Mouse (Mus musculus): ENCODE data around the gene Fyn. TPM values are rescaled to one million over a fixed set of nuclear protein-coding genes. Genes with fewer than 3 reads are reported as not detected.

Fyn gene
- polyA plus RNA-seq, 1 experiment from 2014 or later = 42.7 TPM

DNA sequence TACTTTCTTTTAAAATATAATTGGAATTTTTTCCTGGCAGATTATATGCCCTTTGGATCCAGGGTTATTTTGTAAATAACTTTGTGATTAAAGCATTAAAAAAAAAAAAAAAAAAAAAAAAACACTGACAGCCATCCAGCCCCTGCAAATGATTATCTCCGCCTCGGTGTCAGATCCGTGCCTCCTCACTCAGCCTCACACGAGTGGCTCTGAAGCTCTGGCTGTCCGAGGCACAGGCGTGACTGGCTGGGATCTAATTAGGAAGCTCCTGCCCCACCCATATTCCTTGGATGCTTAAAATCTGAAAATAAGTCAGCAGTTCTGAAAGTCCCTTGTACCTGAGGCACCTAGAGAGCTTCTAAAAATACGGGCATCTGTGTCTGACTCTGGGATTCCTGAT is 164.2 kb downstream of the Fyn start:
- Histone ChIP-seq H3K9ac (ENCODE audit: low read length) (no peak overlapping the region), H3K4me3 (ENCODE audit: low read depth, low read length) (no peak overlapping the region), H3K4me1 (replicated peaks; ENCODE audit: control insufficient read depth, insufficient read depth, low read length) (0 out of 2 replicates have a peak, but pooled peaks cover 2% of the 10 kb centered on the region), H3K9me3 (ENCODE audit: control insufficient read depth, low read length) (no peaks in the 10 kb centered on the region), H3K36me3 (ENCODE audit: control insufficient read depth, insufficient read depth, low read length) (peaks cover under 1% of the 10 kb centered on the region; the same call in 1 of the 2 replicates), H3K27ac (ENCODE audit: low read depth, low read length) (no peak overlapping the region), H3K4me2 (ENCODE audit: low read depth, low read length, severe bottlenecking) (no peak overlapping the region), H3K27me3 (ENCODE audit: control insufficient read depth, insufficient read depth, low read length) (no peaks in the 10 kb centered on the region)
- 76% methylated on average over 7 of the region's 7 CpGs for WGBS
- no peak for ATAC-seq (replicated peaks; ENCODE audit: low FRiP score)
- DNase-seq (ENCODE audit: low spot score) = no peak

DNA sequence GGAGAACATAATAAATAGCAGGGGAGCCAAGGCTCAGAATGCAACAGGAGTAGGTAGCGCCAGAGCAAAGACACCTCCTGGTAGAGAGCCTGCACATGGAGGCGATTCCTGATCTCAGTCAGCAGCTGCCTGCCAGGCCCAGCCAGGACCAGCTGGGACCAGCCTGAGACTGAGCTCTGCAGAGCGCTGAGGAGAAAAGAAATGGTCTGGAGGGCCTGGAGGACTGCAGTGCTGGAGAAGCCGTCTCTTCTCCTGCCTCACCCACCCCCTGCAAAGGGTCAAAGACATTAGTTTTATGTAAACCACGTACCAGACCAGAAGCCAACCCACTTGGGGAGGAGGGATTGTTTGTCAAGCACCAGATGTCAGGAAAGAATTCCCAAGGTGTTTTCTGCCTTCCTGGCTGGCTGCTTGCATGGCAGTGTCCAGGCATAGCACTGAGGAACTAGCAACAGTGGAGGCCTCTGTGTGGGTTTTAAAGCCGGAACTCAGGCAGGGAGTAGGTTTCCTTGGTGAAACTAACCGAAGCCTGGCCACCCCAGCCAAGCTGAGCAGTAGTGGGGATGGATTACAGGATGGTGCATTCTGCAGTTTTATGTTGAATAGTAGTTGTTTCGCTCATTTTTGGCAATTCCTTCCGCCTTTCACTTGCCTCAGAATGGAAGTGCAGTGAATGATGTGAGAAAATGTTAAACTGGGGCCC is 165.8 kb downstream of the Fyn start:
- WGBS = 72% methylated on average over 9 of the region's 9 CpGs
- Histone ChIP-seq H3K4me2 (ENCODE audit: low read depth, low read length, severe bottlenecking) (no peak overlapping the region), H3K4me3 (ENCODE audit: low read depth, low read length) (no peak overlapping the region), H3K36me3 (ENCODE audit: control insufficient read depth, insufficient read depth, low read length) (no peaks in the 10 kb centered on the region; the same call in 1 of the 2 replicates), H3K9ac (ENCODE audit: low read length) (no peak overlapping the region), H3K9me3 (ENCODE audit: control insufficient read depth, low read length) (no peaks in the 10 kb centered on the region), H3K4me1 (replicated peaks; ENCODE audit: control insufficient read depth, insufficient read depth, low read length) (peaks cover 2% of the 10 kb centered on the region; the same call in 1 of the 2 replicates), H3K27ac (ENCODE audit: low read depth, low read length) (no peak overlapping the region), H3K27me3 (ENCODE audit: control insufficient read depth, insufficient read depth, low read length) (peaks cover 3% of the 10 kb centered on the region; the same call in 1 of the 2 replicates)
- ATAC-seq (replicated peaks; ENCODE audit: low FRiP score) (no peak), DNase-seq (ENCODE audit: low spot score) (no peak)

DNA sequence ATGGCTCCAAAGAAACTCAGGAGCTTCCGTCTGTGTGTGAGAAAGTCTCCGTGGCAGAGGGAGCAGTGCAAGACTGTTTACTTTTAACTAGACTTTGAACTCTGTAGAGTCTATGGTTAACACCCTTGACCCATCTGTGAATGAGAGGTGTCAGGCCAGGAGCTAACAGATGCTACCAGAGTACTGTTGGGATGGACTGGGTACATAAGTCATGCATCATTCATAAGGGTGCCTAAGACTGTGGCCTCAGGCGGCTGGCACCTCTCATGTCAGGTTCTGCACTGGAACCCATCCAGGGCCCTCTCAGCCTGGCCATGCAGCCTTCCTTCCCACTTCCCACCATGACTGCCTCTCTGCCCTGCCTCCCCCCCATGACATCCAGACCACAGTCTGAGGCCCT is 166.7 kb downstream of the Fyn start:
- no peak overlapping the region for H3K9ac ChIP-seq (ENCODE audit: low read length)
- no peaks in the 10 kb centered on the region; the same call in 1 of the 2 replicates for H3K36me3 ChIP-seq (ENCODE audit: control insufficient read depth, insufficient read depth, low read length)
- 89% methylated on average over 3 of the region's 3 CpGs for WGBS
- no peak overlapping the region for H3K4me3 ChIP-seq (ENCODE audit: low read depth, low read length)
- no peak overlapping the region for H3K27ac ChIP-seq (ENCODE audit: low read depth, low read length)
- ATAC-seq (replicated peaks; ENCODE audit: low FRiP score) (no peak), DNase-seq (ENCODE audit: low spot score) (no peak)
- H3K9me3 ChIP-seq (ENCODE audit: control insufficient read depth, low read length) = no peaks in the 10 kb centered on the region
- H3K4me2 ChIP-seq (ENCODE audit: low read depth, low read length, severe bottlenecking) = no peak overlapping the region
- peaks cover 5% of the 10 kb centered on the region; the same call in 1 of the 2 replicates for H3K4me1 ChIP-seq (replicated peaks; ENCODE audit: control insufficient read depth, insufficient read depth, low read length)
- H3K27me3 ChIP-seq (ENCODE audit: control insufficient read depth, insufficient read depth, low read length) = peaks cover 3% of the 10 kb centered on the region; the same call in 1 of the 2 replicates

DNA sequence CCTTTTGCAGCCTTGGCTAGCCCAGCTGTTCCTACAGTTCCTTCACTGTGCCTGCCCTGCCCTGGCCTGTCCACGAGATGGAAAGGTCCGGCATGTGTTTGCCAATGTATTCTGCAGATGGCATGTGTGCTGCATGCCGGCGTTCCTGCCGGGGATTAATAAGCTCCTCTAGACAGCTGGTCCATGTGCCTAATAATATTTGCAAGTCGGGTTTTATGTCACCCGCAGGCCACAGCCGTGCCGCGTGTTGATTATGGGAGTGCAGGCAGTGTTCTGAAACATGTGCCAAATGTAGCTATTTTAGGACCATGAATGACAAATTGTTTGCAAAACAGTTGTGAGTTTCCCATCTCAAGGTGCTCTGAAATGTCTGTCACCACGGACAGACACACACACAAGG is 167.6 kb downstream of the Fyn start:
- no peaks in the 10 kb centered on the region for H3K9me3 ChIP-seq (ENCODE audit: control insufficient read depth, low read length)
- no peak overlapping the region for H3K27ac ChIP-seq (ENCODE audit: low read depth, low read length)
- no peak for DNase-seq (ENCODE audit: low spot score)
- H3K4me2 ChIP-seq (ENCODE audit: low read depth, low read length, severe bottlenecking) = no peak overlapping the region
- no peak overlapping the region for H3K4me3 ChIP-seq (ENCODE audit: low read depth, low read length)
- no peaks in the 10 kb centered on the region; the same call in 1 of the 2 replicates for H3K36me3 ChIP-seq (ENCODE audit: control insufficient read depth, insufficient read depth, low read length)
- WGBS = 87% methylated on average over 11 of the region's 11 CpGs
- no peak overlapping the region for H3K9ac ChIP-seq (ENCODE audit: low read length)
- H3K4me1 ChIP-seq (replicated peaks; ENCODE audit: control insufficient read depth, insufficient read depth, low read length) = peaks cover 7% of the 10 kb centered on the region; the same call in 1 of the 2 replicates
- no peak for ATAC-seq (replicated peaks; ENCODE audit: low FRiP score)
- peaks cover 3% of the 10 kb centered on the region; the same call in 1 of the 2 replicates for H3K27me3 ChIP-seq (ENCODE audit: control insufficient read depth, insufficient read depth, low read length)

DNA sequence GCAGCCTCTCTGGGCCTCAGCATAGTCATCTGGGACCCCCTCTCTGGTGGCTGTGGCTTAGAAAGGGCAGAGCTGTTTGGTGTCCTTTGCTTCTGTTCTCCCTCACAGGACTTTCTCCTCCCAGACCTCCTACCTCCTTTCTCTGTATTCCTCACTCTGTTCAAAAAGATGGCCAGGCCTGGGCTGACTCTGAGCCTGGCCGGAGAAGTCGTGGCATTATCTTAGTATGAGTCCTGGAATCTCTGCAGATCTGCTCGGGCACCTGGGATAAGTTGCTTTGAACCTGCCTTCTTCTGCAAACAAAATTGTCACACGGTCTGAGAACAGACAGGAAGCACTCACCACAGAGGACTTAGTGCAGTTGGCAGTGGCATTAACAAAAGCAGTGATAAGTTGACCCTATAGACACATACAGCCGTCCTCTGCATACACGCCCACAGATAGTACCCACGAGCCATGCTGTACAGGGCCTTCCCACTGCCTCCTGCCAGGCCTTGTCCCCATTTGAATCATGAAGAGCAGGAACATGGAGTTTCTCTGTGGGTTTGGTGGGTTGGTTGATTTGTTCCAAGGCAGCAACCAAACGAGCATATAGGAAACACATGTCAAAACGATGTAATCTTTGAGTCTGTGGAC is 171.5 kb downstream of the Fyn start:
- Histone ChIP-seq H3K27me3 (ENCODE audit: control insufficient read depth, insufficient read depth, low read length) (peaks cover 3% of the 10 kb centered on the region), H3K9ac (ENCODE audit: low read length) (no peak overlapping the region), H3K4me1 (replicated peaks; ENCODE audit: control insufficient read depth, insufficient read depth, low read length) (peaks cover 19% of the 10 kb centered on the region), H3K4me3 (ENCODE audit: low read depth, low read length) (no peak overlapping the region), H3K9me3 (ENCODE audit: control insufficient read depth, low read length) (no peaks in the 10 kb centered on the region), H3K36me3 (ENCODE audit: control insufficient read depth, insufficient read depth, low read length) (no peaks in the 10 kb centered on the region), H3K4me2 (ENCODE audit: low read depth, low read length, severe bottlenecking) (no peak overlapping the region), H3K27ac (ENCODE audit: low read depth, low read length) (peak overlapping the region; percentile 59)
- DNase-seq (ENCODE audit: low spot score) = no peak
- WGBS = 56% methylated on average over 9 of the region's 9 CpGs
- no peak for ATAC-seq (replicated peaks; ENCODE audit: low FRiP score)

DNA sequence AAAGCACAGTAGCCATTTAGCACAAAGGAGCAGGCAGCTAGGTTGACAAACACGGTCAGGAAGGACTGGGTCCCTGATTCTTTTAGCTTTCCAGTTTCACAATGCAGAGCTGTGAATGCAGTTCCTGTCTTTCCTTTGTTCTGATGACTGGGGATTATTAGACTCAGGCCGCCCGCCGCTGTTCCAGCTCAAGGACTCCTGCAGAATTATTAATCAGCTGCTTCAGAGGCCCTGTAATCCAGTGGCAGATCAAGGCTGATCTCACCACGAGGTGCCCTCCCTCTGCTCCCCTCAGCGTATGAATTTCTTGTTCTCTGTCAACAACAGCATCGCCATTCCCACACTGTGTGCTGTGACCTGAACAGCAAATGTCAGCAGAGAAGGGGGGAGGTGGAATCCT is 172.3 kb downstream of the Fyn start:
- ATAC-seq (replicated peaks; ENCODE audit: low FRiP score) (peak; percentile 94), DNase-seq (ENCODE audit: low spot score) (peak; percentile 87)
- Histone ChIP-seq H3K27ac (ENCODE audit: low read depth, low read length) (peak overlapping the region; percentile 93), H3K27me3 (ENCODE audit: control insufficient read depth, insufficient read depth, low read length) (peaks cover 3% of the 10 kb centered on the region), H3K9ac (ENCODE audit: low read length) (peak overlapping the region; percentile 45), H3K4me2 (ENCODE audit: low read depth, low read length, severe bottlenecking) (no peak overlapping the region), H3K9me3 (ENCODE audit: control insufficient read depth, low read length) (no peaks in the 10 kb centered on the region), H3K4me3 (ENCODE audit: low read depth, low read length) (no peak overlapping the region), H3K36me3 (ENCODE audit: control insufficient read depth, insufficient read depth, low read length) (no peaks in the 10 kb centered on the region), H3K4me1 (replicated peaks; ENCODE audit: control insufficient read depth, insufficient read depth, low read length) (peaks cover 19% of the 10 kb centered on the region)
- 5% methylated on average over 7 of the region's 7 CpGs for WGBS

DNA sequence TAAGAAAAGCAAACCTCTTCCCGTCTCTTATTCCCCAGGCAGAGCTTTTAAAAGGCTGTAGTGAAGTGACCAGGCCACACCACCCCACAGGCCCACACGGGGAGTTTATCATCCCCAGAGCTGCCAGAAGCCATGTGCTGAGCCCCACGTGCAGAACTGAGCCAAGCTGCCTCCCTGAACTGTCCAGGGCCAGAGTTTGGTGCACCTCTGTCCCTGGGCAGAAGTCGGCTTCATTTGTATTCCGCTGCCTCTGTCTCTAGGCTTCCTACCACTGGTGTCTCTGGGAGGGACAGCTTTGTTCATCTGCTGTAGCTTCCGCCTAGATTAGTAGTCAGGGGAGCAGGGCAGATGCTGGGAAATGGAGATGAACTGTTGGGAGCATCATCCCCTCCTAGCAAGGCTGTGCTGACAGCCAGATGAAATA is 172.8 kb downstream of the Fyn start:
- 0 out of 2 replicates have a peak overlapping the region, but pooled peaks have one; percentile 11 for H3K4me2 ChIP-seq (ENCODE audit: low read depth, low read length, severe bottlenecking)
- DNase-seq (ENCODE audit: low spot score) (peak; percentile 70), ATAC-seq (replicated peaks; ENCODE audit: low FRiP score) (peak; percentile 78)
- H3K27me3 ChIP-seq (ENCODE audit: control insufficient read depth, insufficient read depth, low read length) = peaks cover 3% of the 10 kb centered on the region
- H3K36me3 ChIP-seq (ENCODE audit: control insufficient read depth, insufficient read depth, low read length) = no peaks in the 10 kb centered on the region
- 16% methylated on average over 6 of the region's 6 CpGs for WGBS
- H3K4me3 ChIP-seq (ENCODE audit: low read depth, low read length) = no peak overlapping the region
- H3K27ac ChIP-seq (ENCODE audit: low read depth, low read length) = peak overlapping the region; percentile 93
- peak overlapping the region; percentile 45 for H3K9ac ChIP-seq (ENCODE audit: low read length)
- no peaks in the 10 kb centered on the region for H3K9me3 ChIP-seq (ENCODE audit: control insufficient read depth, low read length)
- H3K4me1 ChIP-seq (replicated peaks; ENCODE audit: control insufficient read depth, insufficient read depth, low read length) = peaks cover 19% of the 10 kb centered on the region

DNA sequence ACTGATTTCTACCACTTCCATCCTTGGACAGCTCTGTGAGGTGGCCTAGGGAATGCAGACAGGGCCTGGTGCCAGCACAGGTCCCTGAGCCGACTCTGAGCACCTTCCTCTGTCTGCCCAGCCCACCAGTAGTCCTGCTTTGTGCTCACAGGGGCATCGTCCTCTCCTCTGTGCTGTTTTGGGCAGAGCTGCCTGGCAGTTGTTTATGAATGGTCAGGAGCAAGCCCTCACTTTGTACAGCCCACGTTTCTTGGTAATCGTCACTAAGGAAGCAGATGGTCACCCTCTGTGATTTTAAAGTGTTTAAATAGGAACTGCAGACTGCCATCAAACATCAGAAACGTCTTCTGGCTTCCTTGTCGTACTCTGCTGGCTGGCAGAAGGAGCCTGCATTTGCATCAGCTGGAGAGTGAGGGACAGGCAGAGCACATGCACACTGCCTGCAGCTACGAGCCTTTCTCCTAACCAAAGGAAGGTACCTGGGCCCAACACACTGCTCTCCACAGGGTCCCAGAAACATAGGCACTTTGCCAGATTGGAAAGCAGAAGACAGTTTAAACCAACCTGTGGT is 173.4 kb downstream of the Fyn start:
- no peak for ATAC-seq (replicated peaks; ENCODE audit: low FRiP score)
- 34% methylated on average over 7 of the region's 7 CpGs for WGBS
- peak overlapping the region; percentile 45 for H3K9ac ChIP-seq (ENCODE audit: low read length)
- H3K4me3 ChIP-seq (ENCODE audit: low read depth, low read length) = no peak overlapping the region
- DNase-seq (ENCODE audit: low spot score) = no peak
- no peaks in the 10 kb centered on the region for H3K9me3 ChIP-seq (ENCODE audit: control insufficient read depth, low read length)
- H3K27ac ChIP-seq (ENCODE audit: low read depth, low read length) = peak overlapping the region; percentile 93
- H3K36me3 ChIP-seq (ENCODE audit: control insufficient read depth, insufficient read depth, low read length) = no peaks in the 10 kb centered on the region
- peaks cover 19% of the 10 kb centered on the region for H3K4me1 ChIP-seq (replicated peaks; ENCODE audit: control insufficient read depth, insufficient read depth, low read length)
- peaks cover 3% of the 10 kb centered on the region for H3K27me3 ChIP-seq (ENCODE audit: control insufficient read depth, insufficient read depth, low read length)
- H3K4me2 ChIP-seq (ENCODE audit: low read depth, low read length, severe bottlenecking) = no peak overlapping the region

All from forebrain, embryonic 11.5 days (tissue).